Mouse (Mus musculus) cortical plate, adult 2 months (tissue): ENCODE results near the gene Insl3.

Experiments
- CTCF ChIP-seq: fragments of 200-500 bp; IDR thresholded peaks from 2 replicates; pipeline ENCODE4 v1.5.1; 2011; ENCODE audit warnings: mild to moderate bottlenecking, control low read depth, low read length; ENCODE audit not compliant: insufficient read depth; ENCODE audit errors: extremely low read depth
- POLR2A ChIP-seq: fragments of 200-500 bp; IDR thresholded peaks from 2 replicates; pipeline ENCODE4 v1.6.1; 2011; ENCODE audit warnings: mild to moderate bottlenecking, low read length, control low read depth; ENCODE audit not compliant: insufficient read depth; ENCODE audit errors: extremely low read depth

- TF ChIP-seq POLR2A (no peak; the same call in 1 of the 2 replicates), CTCF (peak; percentile 82)
Observed at GRCm38 (mm10) chr8:71709800-71710446, 20.9 kb downstream of the Insl3 start.
